Mouse (Mus musculus): ENCODE data around the gene Sft2d1. TPM values are rescaled to one million over a fixed set of nuclear protein-coding genes. Genes with fewer than 3 reads are reported as not detected.

Sft2d1 gene
- polyA plus RNA-seq, 1 experiment from 2014 or later, result 67.3 TPM

DNA sequence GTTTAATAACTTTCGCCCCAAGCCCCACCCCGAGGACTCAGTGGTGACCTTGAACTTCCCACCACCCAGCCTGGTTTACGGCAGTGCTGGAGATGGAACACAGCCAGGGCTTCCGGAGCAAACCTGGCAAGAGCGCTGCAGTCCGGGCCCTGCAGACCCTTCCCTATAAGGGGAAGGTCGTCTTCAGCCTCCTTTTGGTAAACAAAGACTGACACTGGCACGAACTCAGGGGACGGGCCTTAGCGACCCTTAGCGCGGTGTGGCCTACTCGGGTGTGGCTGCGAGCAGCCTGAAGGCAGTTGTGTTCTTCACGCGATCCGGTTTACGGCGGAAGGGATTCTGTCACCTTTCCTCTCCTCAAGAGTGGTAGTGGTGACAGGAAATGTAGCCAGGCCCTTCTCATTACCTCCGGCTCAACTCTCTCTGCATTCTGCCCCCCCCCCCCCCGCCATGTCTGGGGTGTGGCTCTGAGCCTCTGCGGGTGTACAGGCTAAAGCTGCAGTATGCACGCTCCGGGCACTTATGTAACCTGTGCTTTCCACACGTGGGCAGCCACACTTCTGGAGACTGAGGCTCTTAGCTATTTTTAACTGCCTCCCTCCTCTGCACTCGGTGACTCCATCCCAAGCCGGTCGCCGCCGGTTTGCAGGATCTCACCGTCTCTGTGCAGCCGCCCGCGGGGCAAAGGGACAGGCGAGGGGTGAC lies 27.9 kb upstream of the Sft2d1 start, which contains the start of gene Mpc1:
Gene Mpc1, plus strand, starts transcription at position 84 of the 705 bp plus-strand sequence.
- H3K27ac ChIP-seq (ENCODE audit: low read depth, low read length), result peak within 1 kb of the TSS; percentile 51

DNA sequence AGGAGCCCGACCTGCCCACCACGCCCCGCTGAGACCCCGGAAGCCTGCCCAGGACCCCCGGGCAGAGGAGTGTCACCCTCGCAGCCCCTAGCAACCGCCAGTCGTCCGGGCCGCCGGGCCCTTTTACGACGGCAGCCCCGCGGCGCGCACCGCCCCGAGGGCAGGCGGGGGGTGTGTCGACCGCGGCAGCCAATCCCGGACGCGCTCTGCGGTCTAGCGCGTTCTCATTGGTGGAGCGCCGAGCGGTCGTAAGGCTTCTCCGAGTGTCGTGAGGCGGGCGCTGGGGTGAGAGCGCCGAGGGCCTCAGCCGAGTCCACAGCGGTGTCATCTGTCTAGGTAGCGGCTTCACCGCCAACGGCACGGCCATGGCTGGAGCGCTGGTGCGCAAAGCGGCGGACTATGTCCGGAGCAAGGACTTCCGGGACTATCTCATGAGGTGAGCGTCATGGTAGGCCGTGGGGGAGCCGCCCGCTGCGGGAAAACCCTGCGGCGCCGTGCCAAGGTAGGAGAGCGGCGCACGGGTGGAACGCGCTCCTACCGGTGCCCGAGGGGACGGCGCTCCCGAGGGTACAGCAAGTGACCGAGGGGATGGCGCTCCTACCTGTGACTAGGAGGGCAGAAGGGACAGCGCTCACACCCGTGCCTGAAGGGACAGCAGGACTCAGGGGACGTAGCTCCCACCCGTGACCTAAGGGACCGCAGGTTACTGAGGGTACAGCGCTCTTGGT lies 27.2 kb upstream of the Sft2d1 start:
- peak overlapping the region; percentile 75 for H3K4me3 ChIP-seq (ENCODE audit: low read depth, low read length)
- no peaks in the 10 kb centered on the region for H3K36me3 ChIP-seq (ENCODE audit: control insufficient read depth, insufficient read depth, low read length)
- no peaks in the 10 kb centered on the region for H3K9me3 ChIP-seq (ENCODE audit: control insufficient read depth, low read length)
- H3K9ac ChIP-seq (ENCODE audit: low read length), result peak overlapping the region; percentile 72
- H3K4me2 ChIP-seq (ENCODE audit: low read depth), result peak overlapping the region; percentile 100
- H3K27ac ChIP-seq (ENCODE audit: low read depth, low read length), result peak overlapping the region; percentile 51
- peaks cover 10% of the 10 kb centered on the region; the same call in 1 of the 2 replicates for H3K4me1 ChIP-seq (ENCODE audit: control insufficient read depth, insufficient read depth, low read length)
- H3K27me3 ChIP-seq (ENCODE audit: control insufficient read depth, insufficient read depth, low read length), result no peaks in the 10 kb centered on the region; the same call in 1 of the 2 replicates
- under 1% methylated on average over 77 of the region's 77 CpGs for WGBS
- DNase-seq (ENCODE audit: low spot score), result peak; percentile 97
- peak; percentile 99 for ATAC-seq (ENCODE audit: insufficient read depth, low FRiP score, low TSS enrichment)

More for the DNA sequence above, 27.9 kb upstream of the Sft2d1 start, which contains the start of gene Mpc1:
- H3K4me1 ChIP-seq (ENCODE audit: control insufficient read depth, insufficient read depth, low read length), result peaks cover 10% of the 10 kb centered on the region; the same call in 1 of the 2 replicates
- H3K9me3 ChIP-seq (ENCODE audit: control insufficient read depth, low read length), result no peaks in the 10 kb centered on the region
- peak within 1 kb of the TSS; percentile 72 for H3K9ac ChIP-seq (ENCODE audit: low read length)
- H3K27me3 ChIP-seq (ENCODE audit: control insufficient read depth, insufficient read depth, low read length), result no peaks in the 10 kb centered on the region; the same call in 1 of the 2 replicates
- peak within 1 kb of the TSS; percentile 75 for H3K4me3 ChIP-seq (ENCODE audit: low read depth, low read length)
- WGBS, result 1% methylated on average over 34 of the region's 35 CpGs
- no peak; the same call in none of the 2 replicates for ATAC-seq (ENCODE audit: insufficient read depth, low FRiP score, low TSS enrichment)
- DNase-seq (ENCODE audit: low spot score), result peak; percentile 66
- H3K4me2 ChIP-seq (ENCODE audit: low read depth), result peak within 1 kb of the TSS; percentile 100
- no peaks in the 10 kb centered on the region for H3K36me3 ChIP-seq (ENCODE audit: control insufficient read depth, insufficient read depth, low read length)

DNA sequence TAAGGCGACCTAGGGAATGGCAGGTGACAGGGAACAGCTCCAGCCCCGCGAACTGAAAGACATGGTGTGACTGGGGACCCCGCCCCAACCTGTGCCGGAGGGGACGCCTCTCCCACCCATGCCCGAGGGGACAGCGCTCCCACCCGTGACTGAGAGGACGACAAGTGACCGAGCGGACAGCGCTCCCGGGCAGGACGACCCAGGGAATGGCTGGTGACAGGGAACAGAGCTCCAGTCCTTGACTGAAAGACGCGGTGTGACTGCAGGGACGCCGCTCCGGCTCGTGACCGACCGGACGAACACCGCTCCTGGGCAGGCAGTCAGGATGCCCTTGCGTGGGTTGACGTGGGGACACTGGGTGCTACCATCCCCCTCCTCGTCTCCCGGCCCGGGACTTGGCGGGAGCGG lies 26.6 kb upstream of the Sft2d1 start:
- H3K4me3 ChIP-seq (ENCODE audit: low read depth, low read length), result peak overlapping the region; percentile 75
- WGBS, result under 1% methylated on average over 32 of the region's 32 CpGs
- H3K4me1 ChIP-seq (ENCODE audit: control insufficient read depth, insufficient read depth, low read length), result peaks cover 10% of the 10 kb centered on the region; the same call in 1 of the 2 replicates
- ATAC-seq (ENCODE audit: insufficient read depth, low FRiP score, low TSS enrichment) (peak; percentile 14), DNase-seq (ENCODE audit: low spot score) (no peak)
- H3K36me3 ChIP-seq (ENCODE audit: control insufficient read depth, insufficient read depth, low read length), result no peaks in the 10 kb centered on the region
- no peaks in the 10 kb centered on the region for H3K9me3 ChIP-seq (ENCODE audit: control insufficient read depth, low read length)
- peak overlapping the region; percentile 67 for H3K9ac ChIP-seq (ENCODE audit: low read length)
- H3K4me2 ChIP-seq (ENCODE audit: low read depth), result peak overlapping the region; percentile 100
- no peaks in the 10 kb centered on the region for H3K27me3 ChIP-seq (ENCODE audit: control insufficient read depth, insufficient read depth, low read length)
- H3K27ac ChIP-seq (ENCODE audit: low read depth, low read length), result no peak overlapping the region

DNA sequence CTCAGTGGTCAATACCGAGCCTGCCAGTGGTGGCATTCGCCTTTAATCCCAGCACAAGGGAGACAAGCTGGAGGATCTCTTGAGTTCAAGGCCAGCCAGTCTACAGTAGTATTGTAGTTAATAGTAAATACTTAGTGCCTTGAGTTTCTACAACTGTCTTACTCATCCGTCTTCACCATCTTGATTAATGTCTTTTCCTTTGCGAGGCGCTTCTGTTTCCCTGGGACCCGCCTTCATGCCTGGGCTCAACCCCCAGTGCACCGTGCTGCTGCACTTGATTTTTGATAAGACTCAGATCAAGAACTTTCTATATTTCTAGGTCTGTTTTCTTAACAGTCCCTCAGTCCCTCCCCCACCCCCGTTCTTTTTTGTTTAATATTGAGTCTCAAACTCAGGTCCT lies 25.8 kb upstream of the Sft2d1 start:
- H3K9me3 ChIP-seq (ENCODE audit: control insufficient read depth, low read length), result no peaks in the 10 kb centered on the region
- peak overlapping the region; percentile 100; the same call in 1 of the 2 replicates for H3K4me2 ChIP-seq (ENCODE audit: low read depth)
- WGBS, result 33% methylated on average over 8 of the region's 8 CpGs
- no peak overlapping the region for H3K4me3 ChIP-seq (ENCODE audit: low read depth, low read length)
- ATAC-seq (ENCODE audit: insufficient read depth, low FRiP score, low TSS enrichment) (no peak), DNase-seq (ENCODE audit: low spot score) (no peak)
- H3K27ac ChIP-seq (ENCODE audit: low read depth, low read length), result no peak overlapping the region
- H3K9ac ChIP-seq (ENCODE audit: low read length), result no peak overlapping the region
- H3K4me1 ChIP-seq (ENCODE audit: control insufficient read depth, insufficient read depth, low read length), result peaks cover 10% of the 10 kb centered on the region; the same call in 1 of the 2 replicates
- H3K27me3 ChIP-seq (ENCODE audit: control insufficient read depth, insufficient read depth, low read length), result no peaks in the 10 kb centered on the region
- no peaks in the 10 kb centered on the region for H3K36me3 ChIP-seq (ENCODE audit: control insufficient read depth, insufficient read depth, low read length)

DNA sequence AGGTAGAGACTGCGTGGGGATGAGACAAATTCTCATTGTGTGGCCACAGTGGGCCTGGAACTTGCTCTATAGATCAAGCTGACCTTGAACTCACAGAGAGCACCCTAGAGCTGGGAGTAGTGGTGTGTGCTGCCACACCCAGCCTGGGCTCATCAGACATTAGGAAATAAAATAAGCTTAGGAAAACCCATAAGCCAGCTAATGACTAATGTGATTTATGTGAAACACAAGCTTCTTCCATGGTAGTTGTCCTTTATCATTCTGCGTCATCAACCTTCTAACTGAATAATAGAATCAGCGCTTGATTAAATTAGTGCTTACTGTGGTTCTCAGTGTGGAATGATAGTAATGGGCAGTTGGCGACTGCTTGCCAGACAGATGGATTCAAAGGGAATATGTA lies 23.9 kb upstream of the Sft2d1 start:
- DNase-seq (ENCODE audit: low spot score), result no peak
- no peak for ATAC-seq (ENCODE audit: insufficient read depth, low FRiP score, low TSS enrichment)
- Histone ChIP-seq H3K4me3 (ENCODE audit: low read depth, low read length) (no peak overlapping the region), H3K4me1 (ENCODE audit: control insufficient read depth, insufficient read depth, low read length) (peaks cover 10% of the 10 kb centered on the region; the same call in 1 of the 2 replicates), H3K36me3 (ENCODE audit: control insufficient read depth, insufficient read depth, low read length) (no peaks in the 10 kb centered on the region), H3K27ac (ENCODE audit: low read depth, low read length) (no peak overlapping the region), H3K4me2 (ENCODE audit: low read depth) (no peak overlapping the region), H3K9me3 (ENCODE audit: control insufficient read depth, low read length) (no peaks in the 10 kb centered on the region), H3K9ac (ENCODE audit: low read length) (no peak overlapping the region), H3K27me3 (ENCODE audit: control insufficient read depth, insufficient read depth, low read length) (no peaks in the 10 kb centered on the region)
- 91% methylated on average over 4 of the region's 4 CpGs for WGBS

DNA sequence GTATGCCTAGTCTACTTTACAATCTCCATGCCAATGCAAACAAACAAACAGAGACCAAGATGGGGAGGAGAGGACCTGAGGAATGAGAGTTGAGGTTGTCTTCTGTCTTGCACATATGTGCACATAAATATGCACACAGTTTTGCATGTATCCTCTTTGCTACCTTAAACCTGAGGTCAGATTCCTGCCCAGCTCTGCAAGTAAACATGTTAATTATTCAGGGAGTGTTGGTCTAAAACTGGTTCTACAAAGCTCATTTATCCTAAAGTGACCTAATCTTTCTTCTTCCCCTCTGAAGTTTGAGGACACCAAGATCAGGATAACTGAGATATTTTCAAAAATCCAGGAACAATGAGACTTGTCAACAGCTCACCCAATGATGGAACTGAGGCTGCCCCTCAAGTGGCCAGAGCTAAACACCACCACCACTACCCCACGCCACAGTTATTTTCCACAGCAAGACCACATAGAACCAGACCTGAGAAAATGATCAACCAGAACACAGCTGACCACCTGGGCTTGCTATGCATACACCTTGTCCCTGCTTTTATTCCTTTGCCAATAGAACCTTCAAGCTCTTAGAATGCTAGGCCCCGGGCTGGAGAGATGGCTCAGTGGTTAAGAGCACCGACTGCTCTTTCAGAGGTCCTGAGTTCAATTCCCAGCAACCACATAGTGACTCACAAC lies 20.8 kb upstream of the Sft2d1 start:
- no peaks in the 10 kb centered on the region for H3K36me3 ChIP-seq (ENCODE audit: control insufficient read depth, insufficient read depth, low read length)
- H3K4me2 ChIP-seq (ENCODE audit: low read depth), result no peak overlapping the region
- no peak for ATAC-seq (ENCODE audit: insufficient read depth, low FRiP score, low TSS enrichment)
- no peaks in the 10 kb centered on the region for H3K27me3 ChIP-seq (ENCODE audit: control insufficient read depth, insufficient read depth, low read length)
- 89% methylated on average over 3 of the region's 3 CpGs for WGBS
- H3K4me1 ChIP-seq (ENCODE audit: control insufficient read depth, insufficient read depth, low read length), result no peaks in the 10 kb centered on the region
- H3K9me3 ChIP-seq (ENCODE audit: control insufficient read depth, low read length), result no peaks in the 10 kb centered on the region
- H3K4me3 ChIP-seq (ENCODE audit: low read depth, low read length), result no peak overlapping the region
- DNase-seq (ENCODE audit: low spot score), result no peak
- no peak overlapping the region for H3K27ac ChIP-seq (ENCODE audit: low read depth, low read length)
- no peak overlapping the region for H3K9ac ChIP-seq (ENCODE audit: low read length)

DNA sequence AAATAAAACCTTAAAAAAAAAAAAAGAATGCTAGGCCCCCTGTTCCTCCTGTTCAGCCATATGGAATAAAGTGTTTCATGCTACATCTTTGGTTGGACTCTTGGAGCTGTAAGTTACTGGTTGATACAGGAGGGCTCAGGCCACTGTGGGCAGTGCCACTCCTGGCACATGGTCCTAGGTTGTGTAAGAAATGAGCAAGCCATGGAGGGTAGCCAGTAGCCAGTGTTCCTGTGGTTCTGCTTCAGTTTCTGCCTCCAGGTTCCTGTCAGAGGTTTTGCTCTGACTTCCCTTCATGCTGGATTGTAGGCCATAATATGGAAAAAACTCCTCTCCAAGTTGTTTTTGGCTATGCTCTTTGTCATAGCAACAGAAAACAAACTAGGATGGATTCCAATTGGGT lies 20.2 kb upstream of the Sft2d1 start:
- Histone ChIP-seq H3K4me2 (ENCODE audit: low read depth) (no peak overlapping the region), H3K9me3 (ENCODE audit: control insufficient read depth, low read length) (no peaks in the 10 kb centered on the region), H3K9ac (ENCODE audit: low read length) (no peak overlapping the region), H3K4me3 (ENCODE audit: low read depth, low read length) (no peak overlapping the region), H3K4me1 (ENCODE audit: control insufficient read depth, insufficient read depth, low read length) (no peaks in the 10 kb centered on the region), H3K36me3 (ENCODE audit: control insufficient read depth, insufficient read depth, low read length) (no peaks in the 10 kb centered on the region), H3K27ac (ENCODE audit: low read depth, low read length) (no peak overlapping the region), H3K27me3 (ENCODE audit: control insufficient read depth, insufficient read depth, low read length) (no peaks in the 10 kb centered on the region)
- ATAC-seq (ENCODE audit: insufficient read depth, low FRiP score, low TSS enrichment), result no peak
- no peak for DNase-seq (ENCODE audit: low spot score)

- H3K27me3 ChIP-seq (ENCODE audit: control insufficient read depth, insufficient read depth, low read length), result no peaks in the 10 kb centered on the region
- no peak overlapping the region for H3K27ac ChIP-seq (ENCODE audit: low read depth, low read length)
- no peak for DNase-seq (ENCODE audit: low spot score)
- H3K4me2 ChIP-seq (ENCODE audit: low read depth), result no peak overlapping the region
- H3K36me3 ChIP-seq (ENCODE audit: control insufficient read depth, insufficient read depth, low read length), result no peaks in the 10 kb centered on the region
- H3K9ac ChIP-seq (ENCODE audit: low read length), result no peak overlapping the region
- ATAC-seq (ENCODE audit: insufficient read depth, low FRiP score, low TSS enrichment), result no peak
- no peaks in the 10 kb centered on the region for H3K4me1 ChIP-seq (ENCODE audit: control insufficient read depth, insufficient read depth, low read length)
- no peaks in the 10 kb centered on the region for H3K9me3 ChIP-seq (ENCODE audit: control insufficient read depth, low read length)
- no peak overlapping the region for H3K4me3 ChIP-seq (ENCODE audit: low read depth, low read length)
Observed at GRCm38 (mm10) chr17:8295825-8296224, 15.1 kb upstream of the Sft2d1 start.

Measured in neural tube, embryonic 11.5 days (tissue).